Mouse (Mus musculus) bone marrow macrophage, adult 2 months (primary cell): ENCODE results near the gene Sytl3. TPM values are rescaled to one million over a fixed set of nuclear protein-coding genes. Genes with fewer than 3 reads are reported as not detected.
"Not testable (repeated sequence)": the region's sequence is repeated elsewhere in the genome, so short reads cannot be mapped to it uniquely, and the experiment has no call there.

Experiments used
- H3K27ac ChIP-seq: 2 replicates; pipeline ENCODE4 v1.5.1; 2012; ENCODE audit warnings: low read depth, low read length; ENCODE audit not compliant: insufficient read depth
- H3K4me1 ChIP-seq: 2 replicates; pipeline ENCODE4 v1.6.1; 2012; ENCODE audit warnings: low read length; ENCODE audit not compliant: control insufficient read depth, insufficient read depth
- H3K4me3 ChIP-seq: 2 replicates; pipeline ENCODE4 v1.5.1; 2012; ENCODE audit warnings: mild to moderate bottlenecking, low read length, moderate library complexity; ENCODE audit not compliant: insufficient read depth
- polyA plus RNA-seq: library from polyadenylated mRNA; stranded (reverse); fragments of >200 nt; gene quantifications from 2 replicates; pipeline ENCODE4 v1.2.4, GENCODE M21; 2012; ENCODE audit not compliant: missing spikeins, insufficient read depth, insufficient read length

Gene Sytl3
- polyA plus RNA-seq, 1 experiment: not detected

DNA sequence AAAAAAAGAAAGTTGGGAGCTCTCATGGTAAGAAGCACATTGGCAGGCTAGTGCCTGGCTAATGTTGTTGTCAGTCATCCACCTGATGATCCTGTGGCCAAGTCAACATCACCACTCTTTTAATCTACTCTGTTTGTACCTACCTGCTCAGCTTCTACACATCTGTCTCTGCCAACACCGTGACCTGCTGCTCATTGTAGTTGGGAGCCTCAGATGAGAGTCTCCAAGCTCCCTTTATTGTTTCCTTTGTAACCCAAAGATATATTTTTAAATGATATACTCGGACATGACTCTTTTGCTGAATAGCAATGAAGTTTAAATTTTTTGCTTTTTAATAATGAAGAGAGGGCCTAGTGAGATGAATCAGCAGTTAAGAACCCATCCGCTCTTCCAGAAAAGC, 2.4 kb upstream of the Sytl3 start:
- H3K4me1 ChIP-seq, H3K27ac ChIP-seq, H3K4me3 ChIP-seq: not testable (repeated sequence)

DNA sequence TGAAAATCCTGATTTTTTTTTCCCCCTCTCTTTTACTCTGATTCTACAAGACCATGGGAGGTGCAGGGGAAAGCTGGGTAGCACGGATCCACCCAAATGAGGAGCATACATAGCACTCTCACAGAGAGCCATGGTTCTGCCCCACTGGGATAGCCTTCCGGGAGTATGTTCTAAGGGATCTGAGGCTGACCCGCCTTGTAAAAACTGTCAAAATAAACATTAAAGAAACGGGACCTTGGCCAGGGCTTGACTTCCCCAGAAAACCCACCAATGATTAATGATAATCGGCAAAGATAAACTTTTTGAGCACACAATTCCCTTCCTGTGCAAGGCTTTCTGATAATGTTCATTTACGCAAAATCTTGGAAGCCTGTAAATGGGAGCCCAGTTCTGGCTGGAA, 1.7 kb downstream of the Sytl3 start:
- not testable (repeated sequence) for H3K27ac ChIP-seq, H3K4me3 ChIP-seq, H3K4me1 ChIP-seq

- not testable (repeated sequence) for H3K27ac ChIP-seq, H3K4me3 ChIP-seq, H3K4me1 ChIP-seq
Observed at GRCm38 (mm10) chr17:6661093-6661816, 2.4 kb downstream of the Sytl3 start.

DNA sequence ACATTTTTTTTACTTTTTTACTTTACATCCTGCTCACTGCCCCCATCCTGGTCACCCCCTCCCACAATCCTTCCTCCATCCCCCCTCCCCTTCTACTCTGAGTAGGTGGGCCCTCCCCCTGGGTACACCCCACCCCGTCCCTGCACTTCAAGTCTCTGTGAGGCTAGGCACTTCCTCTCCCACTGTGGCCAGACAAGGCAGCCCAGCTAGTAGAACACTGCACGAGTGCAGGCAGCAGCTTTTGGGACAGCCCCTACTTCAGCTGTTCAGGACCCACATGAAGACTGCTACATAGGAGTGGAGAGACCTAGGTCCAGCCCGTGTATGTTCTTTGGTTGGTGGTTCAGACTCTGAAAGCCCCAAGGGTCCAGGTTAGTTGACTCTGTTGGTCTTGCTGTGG, 3.9 kb downstream of the Sytl3 start:
- not testable (repeated sequence) for H3K27ac ChIP-seq, H3K4me3 ChIP-seq, H3K4me1 ChIP-seq

GRCm38 (mm10) chr17:6665389-6665788, 6.5 kb downstream of the Sytl3 start:
- H3K4me1 ChIP-seq, H3K4me3 ChIP-seq, H3K27ac ChIP-seq: not testable (repeated sequence)

DNA sequence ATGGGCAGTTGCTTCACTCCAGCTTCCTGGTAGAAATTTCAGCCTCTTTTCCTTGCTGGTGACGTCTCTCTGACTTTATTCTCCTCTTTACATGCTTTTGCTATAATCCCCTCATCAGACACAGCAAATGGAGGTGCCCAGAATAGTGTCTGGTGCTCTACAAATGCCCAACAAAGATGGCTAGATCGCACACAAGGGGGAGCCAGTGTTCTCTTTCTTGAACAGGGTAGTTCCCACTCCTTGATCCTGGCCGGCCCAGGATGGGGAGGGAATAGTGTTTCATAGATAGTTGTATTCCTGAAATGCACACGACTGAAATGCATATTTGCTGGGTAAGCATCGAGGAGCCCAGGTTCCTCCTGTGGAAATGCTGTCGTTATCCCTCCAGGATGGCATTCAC, 9.6 kb downstream of the Sytl3 start:
- H3K4me3 ChIP-seq: not testable (repeated sequence)

GRCm38 (mm10) chr17:6674297-6674696, 15.4 kb downstream of the Sytl3 start:
- H3K27ac ChIP-seq, H3K4me1 ChIP-seq: not testable (repeated sequence)

More for the DNA sequence above, 9.6 kb downstream of the Sytl3 start:
- H3K27ac ChIP-seq, H3K4me1 ChIP-seq: not testable (repeated sequence)

GRCm38 (mm10) chr17:6678063-6678462, 19.2 kb downstream of the Sytl3 start:
- H3K4me1 ChIP-seq, H3K4me3 ChIP-seq, H3K27ac ChIP-seq: not testable (repeated sequence)

More at GRCm38 (mm10) chr17:6674297-6674696, 15.4 kb downstream of the Sytl3 start:
- not testable (repeated sequence) for H3K4me3 ChIP-seq

- H3K27ac ChIP-seq: not testable (repeated sequence)
Observed at GRCm38 (mm10) chr17:6681721-6682120, 22.8 kb downstream of the Sytl3 start.

GRCm38 (mm10) chr17:6683702-6684101, 24.8 kb downstream of the Sytl3 start:
- H3K4me3 ChIP-seq, H3K27ac ChIP-seq, H3K4me1 ChIP-seq: not testable (repeated sequence)

More at GRCm38 (mm10) chr17:6681721-6682120, 22.8 kb downstream of the Sytl3 start:
- not testable (repeated sequence) for H3K4me1 ChIP-seq, H3K4me3 ChIP-seq

DNA sequence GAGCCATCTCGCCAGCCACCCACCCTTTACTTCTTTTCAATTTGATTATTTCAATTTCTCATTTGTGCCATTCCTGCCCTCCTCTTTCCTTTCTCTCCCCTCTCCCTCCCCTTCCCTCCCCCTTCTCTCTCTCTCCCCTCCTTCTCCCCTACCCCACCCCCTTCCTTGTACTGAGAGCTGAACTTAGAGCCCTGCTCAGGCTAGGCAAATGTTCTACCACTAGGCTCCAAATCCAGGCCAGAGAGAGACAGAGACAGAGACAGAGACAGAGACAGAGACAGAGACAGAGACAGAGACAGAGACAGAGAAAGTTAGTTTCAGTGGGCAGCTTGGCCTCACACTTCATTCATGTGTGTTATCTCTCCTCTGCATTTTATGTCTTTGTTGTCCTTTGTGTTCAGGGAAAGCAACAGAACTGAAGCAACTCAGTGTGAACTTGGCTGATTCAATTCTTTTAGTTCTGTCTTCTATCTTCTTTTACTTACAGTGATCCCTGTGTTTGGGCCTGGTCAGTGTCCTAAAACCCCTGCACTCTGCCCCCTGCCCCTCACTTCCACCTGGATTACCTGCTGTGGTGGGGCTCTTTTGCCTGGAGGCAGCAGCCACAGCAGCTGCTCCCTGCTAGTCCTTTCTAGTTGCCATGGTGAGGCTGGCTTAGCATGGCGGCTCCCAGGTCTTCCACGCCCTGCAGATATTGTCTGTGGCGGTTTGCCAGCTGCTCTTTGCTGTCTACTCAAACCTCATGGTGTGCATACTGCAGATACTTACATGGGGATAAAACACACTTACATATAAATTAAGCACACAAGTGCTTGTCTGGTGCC, 25.8 kb downstream of the Sytl3 start:
- H3K4me3 ChIP-seq, H3K4me1 ChIP-seq, H3K27ac ChIP-seq: not testable (repeated sequence)

DNA sequence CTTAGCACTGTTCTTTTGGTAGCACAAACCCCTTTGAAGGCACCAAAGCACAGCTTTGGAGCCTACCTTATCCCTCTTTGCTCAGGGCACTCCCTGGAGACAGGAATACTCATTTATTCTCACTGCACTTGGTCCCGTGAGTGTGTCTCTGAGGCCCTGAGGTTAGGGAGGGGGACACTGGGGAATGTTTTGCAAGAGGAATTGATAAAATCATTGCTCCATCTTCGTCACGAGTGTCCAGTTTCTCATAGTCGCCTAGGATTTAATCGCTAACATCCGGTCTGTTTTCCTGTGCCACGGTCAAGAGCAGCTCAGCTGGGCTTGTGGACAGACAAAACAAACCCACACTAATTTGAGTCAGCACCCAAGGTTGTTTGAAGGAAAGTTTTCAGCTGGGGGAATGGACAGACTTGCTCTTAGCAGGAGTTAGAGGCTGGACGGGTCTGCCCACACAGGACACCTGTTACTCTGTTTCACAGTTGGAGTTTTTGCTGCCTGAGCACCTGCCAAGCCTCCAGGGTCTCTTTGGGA, 26.5 kb downstream of the Sytl3 start:
- not testable (repeated sequence) for H3K27ac ChIP-seq, H3K4me1 ChIP-seq, H3K4me3 ChIP-seq

- not testable (repeated sequence) for H3K4me1 ChIP-seq, H3K27ac ChIP-seq, H3K4me3 ChIP-seq
Observed at GRCm38 (mm10) chr17:6686299-6686971, 27.5 kb downstream of the Sytl3 start.

DNA sequence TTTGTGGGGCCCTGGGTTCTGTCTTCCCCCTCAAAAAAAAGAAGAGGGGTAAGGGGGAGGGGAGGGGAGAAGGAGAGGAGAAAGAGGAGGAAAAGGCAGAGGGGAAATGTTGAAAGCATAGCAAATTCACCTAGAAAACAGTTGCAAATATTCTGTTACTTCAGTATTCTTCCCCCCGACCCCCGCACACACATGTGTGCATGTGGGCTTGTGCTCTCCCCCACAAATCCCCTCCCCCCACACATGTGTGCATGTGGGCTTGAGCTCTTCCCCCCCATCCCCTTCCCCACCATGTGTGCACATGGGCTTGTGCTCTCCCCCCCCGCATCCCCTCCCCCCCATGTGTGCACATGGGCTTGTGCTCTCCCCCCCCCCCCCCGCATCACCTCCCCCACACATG, 30.5 kb downstream of the Sytl3 start:
- not testable (repeated sequence) for H3K27ac ChIP-seq, H3K4me1 ChIP-seq, H3K4me3 ChIP-seq

DNA sequence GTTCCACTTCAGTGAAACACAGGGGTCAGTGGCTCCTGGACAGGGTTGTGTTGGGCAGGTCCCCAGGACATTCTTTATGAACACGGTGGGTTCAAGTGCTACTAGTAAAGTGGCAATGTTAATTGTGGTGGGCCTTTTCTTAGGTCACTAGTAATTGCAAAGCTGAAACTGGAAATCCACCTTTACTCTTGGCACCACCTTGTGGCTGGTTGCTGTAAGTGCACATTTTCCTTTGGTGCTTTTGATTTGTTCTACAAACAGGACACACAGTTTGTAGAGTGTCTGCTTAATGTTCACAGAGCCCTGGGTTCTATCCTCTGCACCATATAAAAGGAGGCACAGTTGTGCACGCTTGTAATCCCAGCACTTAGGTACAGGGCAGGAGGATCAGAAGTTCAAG, 32.7 kb downstream of the Sytl3 start:
- H3K4me3 ChIP-seq, H3K27ac ChIP-seq, H3K4me1 ChIP-seq: not testable (repeated sequence)
